Mouse (Mus musculus) frontal cortex, postnatal 14 days (tissue): ENCODE results near the gene Ggn.
A peak's percentile ranks its signal among the peaks of the same experiment; 100 is the strongest.
"Not testable (repeated sequence)": the region's sequence is repeated elsewhere in the genome, so short reads cannot be mapped to it uniquely, and the experiment has no call there.

Experiments used
- DNase-seq, 2 experiments: peaks; one replicate each; pipeline ENCODE4 v3.0.0; 2022; ENCODE audit warnings: low spot score in 2 of 2

Ggn gene

GRCm38 (mm10) chr7:29170066-29170754 is at the start of gene Ggn, which contains the start of gene Spred3:
Ggn (plus strand) TSS chr7:29170210.
Spred3 (minus strand) TSS chr7:29170411.
- DNase-seq = peak; percentile 55 to 62

GRCm38 (mm10) chr7:29122821-29123220 is 47.2 kb upstream of the Ggn start:
- DNase-seq = no peak

GRCm38 (mm10) chr7:29123531-29124358 is 46.3 kb upstream of the Ggn start:
- no peak for DNase-seq

- no peak for DNase-seq
Measured at GRCm38 (mm10) chr7:29124970-29125369, 45.0 kb upstream of the Ggn start, which contains the start of gene Ryr1. Ryr1 (minus strand) TSS chr7:29125179.

- peak in 1 of 2 experiments; percentile 14 for DNase-seq
Measured at GRCm38 (mm10) chr7:29126173-29126915, 43.7 kb upstream of the Ggn start.

- DNase-seq = no peak
Measured at GRCm38 (mm10) chr7:29128725-29129124, 41.3 kb upstream of the Ggn start.

GRCm38 (mm10) chr7:29134230-29134629 is 35.8 kb upstream of the Ggn start:
- no peak for DNase-seq

- DNase-seq = no peak
Measured at GRCm38 (mm10) chr7:29134693-29135386, 35.2 kb upstream of the Ggn start, which contains the start of gene Rasgrp4. Rasgrp4 (plus strand) TSS chr7:29134851.

GRCm38 (mm10) chr7:29137429-29137828 is 32.6 kb upstream of the Ggn start:
- DNase-seq = no peak

- DNase-seq = not testable (repeated sequence)
Measured at GRCm38 (mm10) chr7:29139237-29139636, 30.8 kb upstream of the Ggn start.

- no peak for DNase-seq
Measured at GRCm38 (mm10) chr7:29141416-29141815, 28.6 kb upstream of the Ggn start.

GRCm38 (mm10) chr7:29144006-29144405 is 26.0 kb upstream of the Ggn start:
- DNase-seq = no peak

GRCm38 (mm10) chr7:29146625-29147367 is 23.2 kb upstream of the Ggn start:
- no peak for DNase-seq

- no peak for DNase-seq
Measured at GRCm38 (mm10) chr7:29148771-29149170, 21.2 kb upstream of the Ggn start.

GRCm38 (mm10) chr7:29151486-29151885 is 18.5 kb upstream of the Ggn start:
- DNase-seq = no peak

- no peak for DNase-seq
Measured at GRCm38 (mm10) chr7:29154018-29154720, 15.8 kb upstream of the Ggn start.

GRCm38 (mm10) chr7:29155196-29155837 is 14.7 kb upstream of the Ggn start:
- peak; percentile 77 to 88 for DNase-seq

- peak; percentile 78 to 80 for DNase-seq
Measured at GRCm38 (mm10) chr7:29155838-29156782, 13.9 kb upstream of the Ggn start, which contains the start of gene Fam98c. Fam98c (minus strand) TSS chr7:29156234.
